Mouse (Mus musculus): ENCODE measurements at regions not wholly inside any gene's neighbourhood (a gene's known extent, or its start where the extent isn't known, plus 50 kb on each side); places are given as distances from the start of the nearest gene placed in this dataset.

GRCm38 (mm10) chr4:89055969-89056368 lies 81.0 kb upstream of the Mtap start:
- Histone ChIP-seq H3K9me3 (ENCODE audit: control insufficient read depth, low read length) (no peaks in the 10 kb centered on the region), H3K27ac (ENCODE audit: low read depth, low read length) (no peak overlapping the region), H3K4me2 (no peak overlapping the region), H3K4me1 (replicated peaks; ENCODE audit: control insufficient read depth, insufficient read depth, low read length) (no peaks in the 10 kb centered on the region), H3K27me3 (replicated peaks; ENCODE audit: control insufficient read depth, insufficient read depth, low read length) (no peaks in the 10 kb centered on the region), H3K9ac (ENCODE audit: low read depth, low read length) (no peak overlapping the region), H3K36me3 (ENCODE audit: control insufficient read depth, insufficient read depth, low read length) (no peaks in the 10 kb centered on the region), H3K4me3 (ENCODE audit: low read depth, low read length) (no peak overlapping the region)
- no peak for ATAC-seq (replicated peaks; ENCODE audit: low FRiP score)
- no peak for DNase-seq (ENCODE audit: low spot score)
- 76% methylated on average over 3 of the region's 3 CpGs for WGBS

- WGBS, result 62% methylated on average over 6 of the region's 6 CpGs
- Histone ChIP-seq H3K4me1 (replicated peaks; ENCODE audit: control insufficient read depth, insufficient read depth, low read length) (no peaks in the 10 kb centered on the region), H3K4me2 (no peak overlapping the region), H3K27me3 (replicated peaks; ENCODE audit: control insufficient read depth, insufficient read depth, low read length) (no peaks in the 10 kb centered on the region), H3K9me3 (ENCODE audit: control insufficient read depth, low read length) (no peaks in the 10 kb centered on the region), H3K27ac (ENCODE audit: low read depth, low read length) (no peak overlapping the region), H3K4me3 (ENCODE audit: low read depth, low read length) (no peak overlapping the region), H3K36me3 (ENCODE audit: control insufficient read depth, insufficient read depth, low read length) (no peaks in the 10 kb centered on the region), H3K9ac (ENCODE audit: low read depth, low read length) (no peak overlapping the region)
- ATAC-seq (replicated peaks; ENCODE audit: low FRiP score) (no peak), DNase-seq (ENCODE audit: low spot score) (no peak)
Observed at GRCm38 (mm10) chr4:89053606-89054005, 83.3 kb upstream of the Mtap start.

GRCm38 (mm10) chr4:89051897-89052296 lies 85.0 kb upstream of the Mtap start:
- Histone ChIP-seq H3K9me3 (ENCODE audit: control insufficient read depth, low read length) (no peaks in the 10 kb centered on the region), H3K36me3 (ENCODE audit: control insufficient read depth, insufficient read depth, low read length) (no peaks in the 10 kb centered on the region), H3K4me3 (ENCODE audit: low read depth, low read length) (no peak overlapping the region), H3K9ac (ENCODE audit: low read depth, low read length) (no peak overlapping the region), H3K4me1 (replicated peaks; ENCODE audit: control insufficient read depth, insufficient read depth, low read length) (no peaks in the 10 kb centered on the region), H3K27me3 (replicated peaks; ENCODE audit: control insufficient read depth, insufficient read depth, low read length) (no peaks in the 10 kb centered on the region), H3K4me2 (no peak overlapping the region), H3K27ac (ENCODE audit: low read depth, low read length) (no peak overlapping the region)
- no peak for DNase-seq (ENCODE audit: low spot score)
- no peak for ATAC-seq (replicated peaks; ENCODE audit: low FRiP score)
- WGBS, result 34% methylated on average over 5 of the region's 5 CpGs

- Histone ChIP-seq H3K27ac (ENCODE audit: low read depth, low read length) (no peak overlapping the region), H3K9ac (ENCODE audit: low read depth, low read length) (no peak overlapping the region), H3K4me3 (ENCODE audit: low read depth, low read length) (no peak overlapping the region), H3K9me3 (ENCODE audit: control insufficient read depth, low read length) (no peaks in the 10 kb centered on the region), H3K4me1 (replicated peaks; ENCODE audit: control insufficient read depth, insufficient read depth, low read length) (no peaks in the 10 kb centered on the region), H3K36me3 (ENCODE audit: control insufficient read depth, insufficient read depth, low read length) (no peaks in the 10 kb centered on the region), H3K4me2 (no peak overlapping the region), H3K27me3 (replicated peaks; ENCODE audit: control insufficient read depth, insufficient read depth, low read length) (no peaks in the 10 kb centered on the region)
- no peak for ATAC-seq (replicated peaks; ENCODE audit: low FRiP score)
- no peak for DNase-seq (ENCODE audit: low spot score)
- WGBS, result 68% methylated on average over 4 of the region's 4 CpGs
Observed at GRCm38 (mm10) chr4:89050551-89051199, 86.2 kb upstream of the Mtap start.

- 56% methylated on average over 7 of the region's 7 CpGs for WGBS
- H3K27ac ChIP-seq (ENCODE audit: low read depth, low read length), result no peak overlapping the region
- H3K9me3 ChIP-seq (ENCODE audit: control insufficient read depth, low read length), result no peaks in the 10 kb centered on the region
- DNase-seq (ENCODE audit: low spot score), result no peak
- no peak overlapping the region for H3K4me2 ChIP-seq
- ATAC-seq (replicated peaks; ENCODE audit: low FRiP score), result no peak
- H3K27me3 ChIP-seq (replicated peaks; ENCODE audit: control insufficient read depth, insufficient read depth, low read length), result no peaks in the 10 kb centered on the region
- H3K36me3 ChIP-seq (ENCODE audit: control insufficient read depth, insufficient read depth, low read length), result no peaks in the 10 kb centered on the region
- no peak overlapping the region for H3K4me3 ChIP-seq (ENCODE audit: low read depth, low read length)
- no peaks in the 10 kb centered on the region for H3K4me1 ChIP-seq (replicated peaks; ENCODE audit: control insufficient read depth, insufficient read depth, low read length)
- H3K9ac ChIP-seq (ENCODE audit: low read depth, low read length), result no peak overlapping the region
Observed at GRCm38 (mm10) chr4:89049592-89050440, 87.1 kb upstream of the Mtap start.

GRCm38 (mm10) chr4:89044516-89044915 lies 92.4 kb upstream of the Mtap start:
- Histone ChIP-seq H3K27me3 (replicated peaks; ENCODE audit: control insufficient read depth, insufficient read depth, low read length) (no peaks in the 10 kb centered on the region), H3K27ac (ENCODE audit: low read depth, low read length) (no peak overlapping the region), H3K4me3 (ENCODE audit: low read depth, low read length) (no peak overlapping the region), H3K36me3 (ENCODE audit: control insufficient read depth, insufficient read depth, low read length) (no peaks in the 10 kb centered on the region), H3K9ac (ENCODE audit: low read depth, low read length) (no peak overlapping the region), H3K4me2 (no peak overlapping the region), H3K9me3 (ENCODE audit: control insufficient read depth, low read length) (no peaks in the 10 kb centered on the region), H3K4me1 (replicated peaks; ENCODE audit: control insufficient read depth, insufficient read depth, low read length) (no peaks in the 10 kb centered on the region)
- no peak for DNase-seq (ENCODE audit: low spot score)
- ATAC-seq (replicated peaks; ENCODE audit: low FRiP score), result no peak

GRCm38 (mm10) chr4:89043982-89044381 lies 92.9 kb upstream of the Mtap start:
- no peak overlapping the region for H3K27ac ChIP-seq (ENCODE audit: low read depth, low read length)
- ATAC-seq (replicated peaks; ENCODE audit: low FRiP score) (peak; percentile 99), DNase-seq (ENCODE audit: low spot score) (no peak)
- H3K9ac ChIP-seq (ENCODE audit: low read depth, low read length), result no peak overlapping the region
- no peaks in the 10 kb centered on the region for H3K36me3 ChIP-seq (ENCODE audit: control insufficient read depth, insufficient read depth, low read length)
- H3K9me3 ChIP-seq (ENCODE audit: control insufficient read depth, low read length), result no peaks in the 10 kb centered on the region
- no peaks in the 10 kb centered on the region for H3K4me1 ChIP-seq (replicated peaks; ENCODE audit: control insufficient read depth, insufficient read depth, low read length)
- H3K4me2 ChIP-seq, result no peak overlapping the region
- no peaks in the 10 kb centered on the region for H3K27me3 ChIP-seq (replicated peaks; ENCODE audit: control insufficient read depth, insufficient read depth, low read length)
- 17% methylated on average over 1 of the region's 1 CpGs for WGBS
- H3K4me3 ChIP-seq (ENCODE audit: low read depth, low read length), result no peak overlapping the region

GRCm38 (mm10) chr4:89040856-89041255 lies 96.1 kb upstream of the Mtap start:
- Histone ChIP-seq H3K27ac (ENCODE audit: low read depth, low read length) (no peak overlapping the region), H3K4me2 (no peak overlapping the region), H3K36me3 (ENCODE audit: control insufficient read depth, insufficient read depth, low read length) (no peaks in the 10 kb centered on the region), H3K4me1 (replicated peaks; ENCODE audit: control insufficient read depth, insufficient read depth, low read length) (no peaks in the 10 kb centered on the region), H3K4me3 (ENCODE audit: low read depth, low read length) (no peak overlapping the region), H3K27me3 (replicated peaks; ENCODE audit: control insufficient read depth, insufficient read depth, low read length) (no peaks in the 10 kb centered on the region), H3K9me3 (ENCODE audit: control insufficient read depth, low read length) (no peaks in the 10 kb centered on the region), H3K9ac (ENCODE audit: low read depth, low read length) (no peak overlapping the region)
- 48% methylated on average over 5 of the region's 5 CpGs for WGBS
- DNase-seq (ENCODE audit: low spot score) (no peak), ATAC-seq (replicated peaks; ENCODE audit: low FRiP score) (no peak)

- Histone ChIP-seq H3K9me3 (ENCODE audit: control insufficient read depth, low read length) (no peaks in the 10 kb centered on the region), H3K4me2 (no peak overlapping the region), H3K36me3 (ENCODE audit: control insufficient read depth, insufficient read depth, low read length) (no peaks in the 10 kb centered on the region), H3K4me1 (replicated peaks; ENCODE audit: control insufficient read depth, insufficient read depth, low read length) (no peaks in the 10 kb centered on the region), H3K4me3 (ENCODE audit: low read depth, low read length) (no peak overlapping the region), H3K27me3 (replicated peaks; ENCODE audit: control insufficient read depth, insufficient read depth, low read length) (no peaks in the 10 kb centered on the region), H3K9ac (ENCODE audit: low read depth, low read length) (no peak overlapping the region), H3K27ac (ENCODE audit: low read depth, low read length) (no peak overlapping the region)
- ATAC-seq (replicated peaks; ENCODE audit: low FRiP score), result no peak
- no peak for DNase-seq (ENCODE audit: low spot score)
- WGBS, result 48% methylated on average over 5 of the region's 5 CpGs
Observed at GRCm38 (mm10) chr4:89038906-89039305, 98.0 kb upstream of the Mtap start.
